In genomic region chr6:17362771-17363170, GRCm38 (mm10) we compare ENCODE assay signal across 13 mouse cellular contexts. TPM values are rescaled to one million over a fixed set of nuclear protein-coding genes. Genes with fewer than 3 reads are reported as not detected.
DNase-seq lines count a peak whose midpoint lies in the region; ATAC-seq and TF ChIP-seq lines count a peak whose summit lies in the region.
"Had no signal": no experiment of that assay in that cellular context is flagged by ENCODE, and none has a peak within 500 bp of the region (broad histone marks: within the 10 kb centered on the region; RNA-seq: fewer than 3 reads in every experiment).

No protein-coding gene starts in this region.

- H3K27ac ChIP-seq in heart, postnatal 0 days (ENCODE audit: low read depth) = no peak overlapping the region
- no peak overlapping the region for H3K27ac ChIP-seq in lung, postnatal 0 days (ENCODE audit: low read length)
- H3K27ac ChIP-seq: embryonic facial prominence, embryonic 12.5 days had no signal

- no peaks in the 10 kb centered on the region for H3K36me3 ChIP-seq in heart, postnatal 0 days (replicated peaks; ENCODE audit: control insufficient read depth, insufficient read depth, low read length)
- no peaks in the 10 kb centered on the region for H3K36me3 ChIP-seq in lung, postnatal 0 days (ENCODE audit: insufficient read depth, low read length)
- H3K36me3 ChIP-seq: embryonic facial prominence, embryonic 12.5 days; G1E had no signal

- H3K4me1 ChIP-seq in heart, postnatal 0 days (ENCODE audit: control insufficient read depth, insufficient read depth) = no peaks in the 10 kb centered on the region
- no peaks in the 10 kb centered on the region for H3K4me1 ChIP-seq in lung, postnatal 0 days (ENCODE audit: insufficient read depth, low read depth, low read length)
- H3K4me1 ChIP-seq: embryonic facial prominence, embryonic 12.5 days had no signal

- 33% methylated on average over 3 of the region's 3 CpGs for WGBS in heart, postnatal 0 days
- WGBS in lung, postnatal 0 days = 39% methylated on average over 3 of the region's 3 CpGs

- ATAC-seq in heart, postnatal 0 days (ENCODE audit: insufficient read depth, low read depth) = no peak
- ATAC-seq in lung, postnatal 0 days = no peak
- no peak for ATAC-seq in Patski
- ATAC-seq in megakaryocyte, adult 5-6 weeks (ENCODE audit: poor library complexity, severe bottlenecking) = peak; percentile 61
- ATAC-seq: intestine, embryonic 16.5 days had no signal

- TF ChIP-seq CTCF in heart, postnatal 0 days (IDR thresholded peaks at IDR 0.05; ENCODE audit: low read depth) = peak; percentile 56
- peak; percentile 70 for TF ChIP-seq CTCF in lung, postnatal 0 days (IDR thresholded peaks at IDR 0.05)
- peak; percentile 56 for TF ChIP-seq CTCF in Patski (IDR thresholded peaks at IDR 0.05)

- intact Hi-C loops in heart, postnatal 10 days (cut with DNase I) = loop anchor here (1.0 to 2.0 kb wide), 2 partner anchors 100 to 227 kb away; partner anchors contain the start of gene Met

- no peak for TF ChIP-seq EP300 in heart, postnatal 0 days (IDR thresholded peaks at IDR 0.05; ENCODE audit: low read depth)
- no peak for TF ChIP-seq EP300 in lung, postnatal 0 days (IDR thresholded peaks at IDR 0.05)

- no peak for DNase-seq in heart, postnatal 0 days (ENCODE audit: low spot score)
- no peak for DNase-seq in heart, postnatal 10 days
- DNase-seq in lung, postnatal 0 days (ENCODE audit: low spot score) = peak; percentile 56
- no peak for DNase-seq in lung, postnatal 4 days
- DNase-seq in Patski (ENCODE audit: low read depth, low spot score) = no peak
- DNase-seq in adrenal gland, postnatal 4 days (ENCODE audit: low spot score in 2 of 2) = no peak
- DNase-seq in thymus, postnatal 10 days (ENCODE audit: low spot score in 2 of 2) = no peak
- DNase-seq: gastrocnemius, postnatal 36 days had no signal

- POLR2A ChIA-PET in Patski (lab: Charles Lee) = no interaction called here

- H3K4me3 ChIP-seq in heart, postnatal 0 days (ENCODE audit: low read depth, low read length) = no peak overlapping the region
- H3K4me3 ChIP-seq in lung, postnatal 0 days (ENCODE audit: low read depth, low read length) = no peak overlapping the region
- H3K4me3 ChIP-seq: embryonic facial prominence, embryonic 12.5 days; myocyte had no signal

- no peak overlapping the region for H3K9ac ChIP-seq in heart, postnatal 0 days (replicated peaks; ENCODE audit: low read depth, low read length)
- no peak overlapping the region for H3K9ac ChIP-seq in lung, postnatal 0 days (replicated peaks; ENCODE audit: low read depth)
- H3K9ac ChIP-seq: embryonic facial prominence, embryonic 12.5 days had no signal

- H3K9me3 ChIP-seq in heart, postnatal 0 days (replicated peaks; ENCODE audit: control insufficient read depth, low read length) = no peaks in the 10 kb centered on the region
- no peaks in the 10 kb centered on the region for H3K9me3 ChIP-seq in lung, postnatal 0 days (ENCODE audit: low read length)
- H3K9me3 ChIP-seq: embryonic facial prominence, embryonic 12.5 days; G1E had no signal

- H3K4me2 ChIP-seq in heart, postnatal 0 days (ENCODE audit: low read depth, low read length) = no peak overlapping the region
- no peak overlapping the region for H3K4me2 ChIP-seq in lung, postnatal 0 days (replicated peaks; ENCODE audit: low read depth, low read length)
- H3K4me2 ChIP-seq: embryonic facial prominence, embryonic 12.5 days had no signal

- CTCF ChIA-PET in Patski (lab: Charles Lee) = interaction anchor here (0.7 to 2.3 kb wide), 15 partner anchors 10 to 302 kb away, joined by 3 to 22 read pairs (median 4); no protein-coding TSS in a partner anchor

- in situ Hi-C loops in Patski (cut with MboI; ENCODE audit: low pct_unique_long_range_greater_than_20kb) = loop anchor here (5.0 kb wide), 2 partner anchors 95 to 230 kb away; no protein-coding TSS in a partner anchor

- no peaks in the 10 kb centered on the region for H3K27me3 ChIP-seq in heart, postnatal 0 days (ENCODE audit: control insufficient read depth, insufficient read depth, low read length)
- H3K27me3 ChIP-seq in lung, postnatal 0 days (replicated peaks; ENCODE audit: insufficient read depth, low read length) = no peaks in the 10 kb centered on the region
- no peaks in the 10 kb centered on the region for H3K27me3 ChIP-seq in Patski
- H3K27me3 ChIP-seq: embryonic facial prominence, embryonic 12.5 days had no signal

RNA-seq across cellular contexts. Expression of gene Cav1, which starts 56.6 kb away (rescaled TPM):
- total RNA-seq in heart, postnatal 0 days (2014; rRNA removed; ENCODE audit: low replicate concordance) = 461 and 590 TPM in 2 replicates
- 335 and 338 TPM in 2 replicates for polyA plus RNA-seq in heart, postnatal 0 days (2015; fragmentation: Nextera tagmentation; extraction: Ambion mirVana)
- 100 to 1,000 TPM; 562 to 563 TPM for total RNA-seq in heart, postnatal 10 days (2021)
- 1,087 and 1,202 TPM in 2 replicates for polyA plus RNA-seq in lung, postnatal 0 days (2015; fragmentation: Nextera tagmentation; extraction: Ambion mirVana)
- polyA plus RNA-seq in Patski (2021) = 175 TPM
- total RNA-seq in megakaryocyte, adult 5-6 weeks (2015) = not detected in 2 replicates
- not detected in 2 replicates for total RNA-seq in megakaryocyte, adult 5-6 weeks (2017)
- total RNA-seq in adrenal gland, postnatal 4 days (2021) = 100 to 1,000 TPM; 172 to 175 TPM
- total RNA-seq: G1E had no signal
- polyA plus RNA-seq: G1E had no signal

Comparison
In these comparisons a context has a peak if more than half of its experiments do, and no peak if none do; other contexts are left out.
1. RNA of gene Cav1, which starts 56.6 kb away (total RNA-seq): 461 to 590 TPM in heart, postnatal 0 days, 562 to 563 TPM in heart, postnatal 10 days and 172 to 175 TPM in adrenal gland, postnatal 4 days; not detected in megakaryocyte, adult 5-6 weeks; every median in the first group is over 100 times any median in the second.
2. Peak in every context shown above with its lines, with median percentiles within 50 percentile points of each other: CTCF ChIP-seq.